8 mouse cellular contexts compared by ENCODE assay signal in genomic region chr10:7841571-7842080, GRCm38 (mm10). TPM values are rescaled to one million over a fixed set of nuclear protein-coding genes. Genes with fewer than 3 reads are reported as not detected.
DNase-seq lines count a peak whose midpoint lies in the region; ATAC-seq lines count a peak whose summit lies in the region.

No protein-coding gene starts in this region.

- peak; percentile 93 for ATAC-seq in granulocyte monocyte progenitor cell, adult 5-6 weeks (replicated peaks; ENCODE audit: poor library complexity, severe bottlenecking)

- peak; percentile 27 to 51 for DNase-seq in cerebellum, postnatal 14 days
- no peak for DNase-seq in cerebellum, adult 11 months
- peak; percentile 15 for DNase-seq in ZHBTc4 (ENCODE audit: low read depth, low spot score)
- peak; percentile 66 for DNase-seq in kidney, postnatal 10 days
- DNase-seq in lung, postnatal 36 days, result peak; percentile 91
- DNase-seq in urinary bladder, postnatal 25 days (ENCODE audit: low spot score), result peak; percentile 57
- DNase-seq in embryo, embryonic 11 days, result no peak

RNA-seq across cellular contexts. Expression of gene Zc3h12d, which starts 9.4 kb away (rescaled TPM):
- not detected in 2 replicates for total RNA-seq in granulocyte monocyte progenitor cell, adult 5-6 weeks (2014; fragmentation: Nextera tagmentation)
- 0.30 and 0.36 TPM in 2 replicates for total RNA-seq in granulocyte monocyte progenitor cell, adult 5-6 weeks (2017)

RNA-seq across cellular contexts. Expression of gene Ppil4, which starts 48.9 kb away (rescaled TPM):
- total RNA-seq in granulocyte monocyte progenitor cell, adult 5-6 weeks (2014; fragmentation: Nextera tagmentation), result 32.8 and 38.8 TPM in 2 replicates
- total RNA-seq in granulocyte monocyte progenitor cell, adult 5-6 weeks (2017), result 79.6 and 88.6 TPM in 2 replicates

RNA-seq across cellular contexts. Expression of gene Ginm1, which starts 49.0 kb away (rescaled TPM):
- total RNA-seq in granulocyte monocyte progenitor cell, adult 5-6 weeks (2014; fragmentation: Nextera tagmentation), result 30.5 and 32.2 TPM in 2 replicates
- total RNA-seq in granulocyte monocyte progenitor cell, adult 5-6 weeks (2017), result 40.5 and 57.9 TPM in 2 replicates

Comparison
In these comparisons a context has a peak if more than half of its experiments do, and no peak if none do; other contexts are left out.
1. DNase-seq: peak in cerebellum, postnatal 14 days (2 of 2), ZHBTc4 (single experiment), kidney, postnatal 10 days (single experiment), lung, postnatal 36 days (single experiment) and urinary bladder, postnatal 25 days (single experiment); none in cerebellum, adult 11 months (single experiment) and embryo, embryonic 11 days (single experiment).